Mouse (Mus musculus) retina, postnatal 1 day (tissue): ENCODE measurements around the gene Hexim2.

Experiments used
- DNase-seq: peaks from one replicate; pipeline ENCODE4 v3.0.0-alpha.2; 2012

Gene Hexim2

GRCm38 (mm10) chr11:103131701-103132575 is at the start of gene Hexim2:
Gene Hexim2, plus strand, starts transcription at chr11:103132429.
- no peak for DNase-seq

DNA sequence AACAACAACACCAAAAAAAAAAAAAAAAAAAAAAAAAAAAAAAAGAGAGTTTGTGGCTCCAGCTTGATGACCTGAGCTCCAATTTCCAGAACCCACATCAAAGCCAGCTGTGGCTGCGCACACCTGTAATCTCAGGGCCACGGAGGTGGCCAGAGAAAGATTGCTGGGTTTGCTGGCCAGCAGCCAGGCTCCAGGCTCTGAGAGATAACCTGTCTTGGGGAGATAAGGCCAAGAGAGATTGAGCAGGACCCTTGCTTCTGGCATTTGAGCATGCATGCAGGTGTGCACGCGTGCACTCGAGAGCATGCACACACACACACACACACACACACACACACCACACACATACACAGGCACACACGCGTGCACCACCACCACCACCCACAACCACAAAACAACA is 38.9 kb upstream of the Hexim2 start:
- DNase-seq, result no peak

- no peak for DNase-seq
These were observed 38.1 kb upstream of the Hexim2 start for GRCm38 (mm10) chr11:103093862-103094833.

DNA sequence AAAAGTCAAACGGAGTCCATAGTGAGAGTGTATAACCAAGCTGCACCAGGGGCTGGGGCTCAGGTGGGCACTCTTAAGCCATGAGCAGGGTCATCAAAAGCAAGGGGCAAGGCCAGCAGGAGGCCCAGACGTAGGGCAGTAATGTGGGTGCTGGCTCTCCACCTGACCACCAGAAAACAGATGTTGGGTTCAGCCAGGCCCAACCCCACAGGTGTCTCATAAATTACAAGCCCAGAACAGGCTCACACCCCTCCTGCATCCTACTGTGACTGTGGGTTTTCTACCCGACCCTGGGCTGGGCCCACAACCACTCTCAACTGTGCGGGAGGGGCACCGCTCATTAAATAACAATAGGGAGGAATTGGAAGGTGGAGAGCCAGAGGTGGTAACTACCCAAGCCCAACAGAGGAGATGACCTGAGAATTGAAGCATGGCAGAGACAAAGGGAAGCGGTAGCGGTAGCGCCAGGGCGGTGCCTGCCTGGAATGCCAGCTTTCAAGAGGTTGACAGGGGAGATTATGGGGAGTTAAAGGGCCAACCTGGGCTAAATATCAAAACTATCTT is 37.0 kb upstream of the Hexim2 start:
- no peak for DNase-seq

GRCm38 (mm10) chr11:103095801-103096200 is 36.4 kb upstream of the Hexim2 start:
- no peak for DNase-seq

DNA sequence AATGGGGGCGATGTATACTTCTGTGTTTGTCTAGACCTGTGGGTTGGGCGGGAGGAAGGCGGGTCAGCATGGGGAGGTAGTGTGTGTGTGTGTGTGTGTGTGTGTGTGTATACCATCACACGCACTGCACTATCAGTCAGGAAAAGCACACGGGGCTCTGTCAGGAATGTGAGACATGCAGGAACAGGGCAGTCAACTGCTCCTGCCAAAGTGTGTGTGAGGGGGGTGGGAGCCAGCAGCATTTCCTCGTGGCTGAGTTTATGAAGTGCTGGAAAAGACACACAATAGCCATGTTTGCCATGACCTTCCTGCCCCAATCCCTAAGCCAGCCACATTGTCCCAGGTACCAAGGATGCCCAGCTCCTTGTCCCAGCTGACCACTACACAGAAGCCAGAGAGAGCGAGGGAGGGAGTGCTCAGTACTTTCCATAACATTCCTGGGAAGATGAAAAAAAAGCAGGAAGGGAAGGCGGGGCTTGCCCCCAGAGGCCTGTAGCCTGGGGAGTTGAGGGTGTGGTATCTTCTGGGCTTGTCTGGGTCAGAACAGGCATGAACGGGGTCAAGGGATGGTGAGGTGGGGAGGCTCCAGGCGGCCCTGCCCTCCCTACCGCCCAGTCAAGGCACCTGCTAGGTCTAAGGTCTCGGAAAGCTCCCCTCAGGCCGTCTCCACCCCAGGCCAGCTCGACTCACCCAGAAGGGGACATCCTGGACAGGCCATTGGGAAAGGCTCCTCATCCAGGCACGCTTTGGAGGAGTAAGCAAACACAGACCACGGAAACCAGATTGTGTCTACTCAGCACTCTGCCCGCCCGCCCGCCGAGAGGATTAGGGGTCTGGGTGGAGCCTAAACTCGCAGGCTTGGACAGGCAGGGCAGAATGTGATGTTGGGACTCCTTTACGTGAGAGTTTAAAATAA is 35.0 kb upstream of the Hexim2 start:
- no peak for DNase-seq

- DNase-seq, result no peak
These were observed 33.6 kb upstream of the Hexim2 start for GRCm38 (mm10) chr11:103098531-103099190.

- DNase-seq, result no peak
These were observed 32.8 kb upstream of the Hexim2 start for GRCm38 (mm10) chr11:103099352-103099940.

DNA sequence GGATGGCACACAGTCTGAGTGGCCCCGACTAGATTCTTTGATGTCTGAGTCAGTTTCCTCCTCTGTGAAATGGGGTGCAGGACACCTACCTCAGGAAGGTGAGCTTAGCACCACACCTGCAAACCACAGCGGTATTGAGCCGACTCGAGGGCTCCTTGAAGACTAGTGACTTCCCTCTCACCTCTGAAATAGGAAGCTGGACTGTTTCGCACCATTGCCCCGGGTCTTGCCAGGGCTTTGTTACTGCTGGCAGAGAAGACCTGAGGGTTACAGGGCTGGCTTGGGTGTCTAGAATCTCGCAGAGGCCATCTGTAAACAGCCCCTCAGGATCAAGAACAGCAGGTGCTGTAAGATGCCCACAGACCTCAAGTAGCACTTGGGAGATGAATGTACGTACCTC is 31.9 kb upstream of the Hexim2 start:
- no peak for DNase-seq

DNA sequence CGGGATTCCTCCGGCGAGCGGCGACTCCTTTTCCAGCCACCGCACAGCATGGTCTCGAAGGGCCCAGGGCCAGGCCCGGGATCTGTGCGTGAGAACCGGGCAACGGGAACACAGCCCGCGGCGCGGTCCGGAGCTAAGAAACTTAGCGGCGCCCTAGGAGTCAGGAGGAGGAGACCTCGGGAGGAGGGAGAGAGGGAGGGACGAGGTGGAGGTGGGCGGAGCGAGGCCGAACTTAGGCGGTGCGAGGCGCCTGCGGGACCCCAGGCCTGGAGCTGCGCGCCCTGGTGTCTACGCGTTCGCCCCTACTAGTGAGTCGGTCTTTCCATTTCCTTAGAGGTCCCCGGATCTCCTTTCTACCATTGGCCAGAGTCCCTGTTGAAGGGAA is 30.8 kb upstream of the Hexim2 start, which contains the start of the genes Plcd3 and Acbd4:
TSS of gene Plcd3 (minus strand) at position 178 of the 385 bp plus-strand sequence.
TSS of gene Acbd4 (plus strand) at position 202 of the 385 bp plus-strand sequence.
- DNase-seq, result peak; percentile 74

DNA sequence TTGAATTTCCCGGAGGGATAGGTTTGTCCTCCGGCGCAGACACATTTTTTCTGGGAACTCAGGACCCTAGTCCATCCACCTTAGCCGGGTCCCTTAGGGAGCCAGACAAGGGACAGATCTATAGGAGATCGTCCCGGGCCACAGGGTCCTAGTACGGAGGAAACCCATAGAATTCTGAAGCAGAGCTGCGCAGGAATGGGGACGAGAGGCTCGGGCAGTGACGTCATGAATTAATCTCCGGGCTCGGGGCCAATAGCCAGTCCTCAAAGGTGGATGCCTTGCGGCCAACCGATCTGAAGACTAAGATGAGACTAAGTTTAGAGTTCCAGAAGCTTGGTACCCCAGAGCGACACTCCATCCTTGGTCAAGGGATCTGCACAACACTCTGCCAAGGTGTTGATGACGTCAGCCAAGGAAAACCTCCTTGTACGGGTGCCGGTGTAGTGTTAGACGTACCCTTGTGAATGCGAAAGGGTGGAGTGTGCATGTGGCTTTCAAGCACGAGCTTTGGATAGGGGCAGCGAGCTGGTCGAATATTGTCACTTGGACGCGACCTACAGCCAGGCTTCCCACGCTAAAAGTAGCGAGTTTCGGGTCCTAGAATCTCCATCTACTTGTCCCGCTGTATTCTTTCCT is 30.2 kb upstream of the Hexim2 start:
- peak; percentile 65 for DNase-seq

DNA sequence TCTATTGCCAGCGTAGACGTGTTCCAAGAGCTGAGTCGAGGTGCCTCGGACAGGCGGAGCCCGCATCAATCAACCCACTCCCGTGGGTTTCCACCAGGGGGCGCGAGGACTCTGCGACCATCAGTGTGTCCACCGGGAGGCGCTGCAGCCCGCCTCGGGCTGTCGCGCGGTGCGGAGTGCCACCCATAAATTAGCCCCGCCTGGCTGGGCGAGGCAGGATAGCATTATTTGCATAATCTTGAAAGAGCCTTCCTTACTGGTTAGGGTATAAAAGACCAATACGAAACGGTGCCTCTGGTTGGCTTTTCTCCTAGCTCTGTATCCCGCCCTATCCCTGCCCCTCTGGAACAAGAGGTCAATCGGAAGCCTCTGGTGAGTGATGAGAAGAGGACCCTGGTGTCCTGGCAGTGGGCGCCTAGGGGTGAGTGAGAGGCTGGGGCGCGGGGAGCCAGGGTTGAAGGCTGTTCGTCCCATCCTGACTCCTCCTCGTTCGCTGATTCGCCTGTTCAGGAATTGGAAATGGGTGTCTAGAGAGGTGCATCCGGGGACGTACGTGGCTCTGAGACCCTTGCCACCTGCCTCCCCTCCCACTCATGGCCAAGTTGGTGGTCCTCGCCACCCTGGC is 29.4 kb upstream of the Hexim2 start:
- peak; percentile 96 for DNase-seq

GRCm38 (mm10) chr11:103103621-103104020 is 28.6 kb upstream of the Hexim2 start:
- DNase-seq, result no peak

DNA sequence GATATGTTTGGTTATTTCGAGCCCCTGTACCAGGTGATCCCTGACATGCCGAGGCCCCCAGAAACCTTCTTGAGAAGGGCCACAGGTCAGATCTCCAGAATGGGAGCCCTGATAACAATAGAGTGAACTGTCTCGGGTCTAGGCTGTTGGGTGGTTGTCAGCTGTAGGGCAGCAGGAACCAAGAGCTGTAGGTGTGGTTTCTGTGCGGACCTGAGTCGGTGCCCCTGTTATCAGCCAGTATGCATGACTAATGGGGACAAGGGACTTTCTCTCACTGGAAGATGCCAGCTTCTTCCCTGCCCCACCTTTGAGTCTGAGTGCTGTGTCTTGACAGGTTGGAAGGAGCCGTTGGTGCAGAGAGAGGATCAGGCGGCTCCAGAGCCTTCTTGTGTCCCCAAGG is 27.8 kb upstream of the Hexim2 start:
- no peak for DNase-seq

GRCm38 (mm10) chr11:103105180-103105725 is 27.0 kb upstream of the Hexim2 start:
- no peak for DNase-seq

DNA sequence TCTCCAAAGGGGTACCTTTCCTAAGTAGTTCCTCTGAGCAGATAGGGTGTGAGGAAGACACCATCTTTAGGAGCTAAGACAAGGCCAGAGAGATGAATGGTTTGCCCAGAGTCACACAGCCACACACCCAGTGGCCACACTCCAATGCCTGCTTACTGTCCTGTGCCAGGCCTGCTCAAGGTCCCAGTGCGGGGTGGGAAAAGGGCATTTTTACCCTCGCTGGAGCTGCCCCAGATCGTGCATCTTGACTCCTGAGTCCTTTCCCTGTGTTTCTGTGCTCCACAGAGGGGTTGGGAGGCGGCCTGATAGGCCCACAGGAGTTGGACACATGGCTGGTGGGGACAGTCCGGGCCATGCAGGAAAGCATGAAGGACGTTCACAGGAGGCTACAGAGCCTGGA is 26.4 kb upstream of the Hexim2 start:
- no peak for DNase-seq

- no peak for DNase-seq
These were observed 25.8 kb upstream of the Hexim2 start for GRCm38 (mm10) chr11:103106386-103106785.

DNA sequence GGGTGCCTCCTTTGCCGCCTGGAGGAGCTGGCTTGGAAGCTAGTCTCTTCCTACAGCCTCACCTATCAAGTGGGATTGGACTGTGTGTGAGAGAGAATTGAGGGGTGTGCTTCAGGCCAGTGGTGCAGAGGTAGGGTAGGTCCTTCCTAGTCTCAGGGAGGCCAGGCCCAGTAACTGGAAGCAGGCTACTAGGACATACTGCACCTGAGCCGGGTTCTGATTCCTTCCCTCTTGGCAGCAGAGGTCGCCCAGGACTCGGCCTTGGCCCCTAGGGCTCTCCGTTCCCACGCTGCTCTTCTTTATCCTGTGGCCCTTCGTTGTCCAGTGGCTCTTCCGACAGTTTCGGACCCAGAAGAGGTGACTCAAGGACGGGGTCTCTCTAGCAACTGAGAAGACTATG is 20.9 kb upstream of the Hexim2 start:
- DNase-seq, result no peak

GRCm38 (mm10) chr11:103111881-103112551 is 20.2 kb upstream of the Hexim2 start:
- peak; percentile 55 for DNase-seq
